Mouse (Mus musculus): ENCODE results near the gene Srrm4.

DNA sequence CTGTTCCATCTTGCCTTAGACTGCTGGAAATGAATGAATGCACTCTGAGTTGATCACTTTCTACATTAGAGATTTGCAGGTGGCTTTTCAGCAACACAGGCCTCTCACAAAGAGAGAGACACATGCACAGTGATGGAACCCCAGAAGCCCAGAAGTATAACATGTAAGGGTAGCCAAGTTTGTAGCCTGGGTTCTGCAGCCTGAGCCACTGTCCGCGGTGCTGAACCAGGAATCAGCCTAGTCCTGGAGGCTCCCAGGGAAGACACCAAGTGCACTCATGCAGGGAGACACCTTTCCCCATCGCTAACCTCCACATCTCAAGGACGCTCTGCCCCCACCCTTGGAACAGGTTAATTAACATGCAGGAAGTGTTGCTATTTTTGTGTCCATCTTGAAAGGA lies 73.6 kb downstream of the Srrm4 start:
- TF ChIP-seq CTCF (IDR thresholded peaks at IDR 0.05; ENCODE audit: low read depth) (no peak), EP300 (IDR thresholded peaks at IDR 0.05; ENCODE audit: low read depth) (no peak)

Data from heart, postnatal 0 days (tissue).